Mouse (Mus musculus) midbrain, embryonic 11.5 days (tissue): ENCODE measurements at regions not wholly inside any gene's neighbourhood (a gene's known extent, or its start where the extent isn't known, plus 50 kb on each side); places are given as distances from the start of the nearest gene placed in this dataset.
A peak's percentile ranks its signal among the peaks of the same experiment; 100 is the strongest.

ENCODE experiments used
- ATAC-seq: fragments of 200-750 bp; cut with Nextera tagmentation; 2 replicates; pipeline ENCODE4 v1.8.0; 2017; ENCODE audit warnings: moderate TSS enrichment, moderate library complexity; ENCODE audit not compliant: low FRiP score
- DNase-seq: peaks from one replicate; pipeline ENCODE4 v3.0.0; 2015; ENCODE audit warnings: low spot score; ENCODE audit errors: missing footprints
- H3K27ac ChIP-seq: fragments of 300-500 bp; sonication (generic); 2 replicates; pipeline ENCODE4 v1.5.1; 2014; ENCODE audit warnings: low read depth, low read length
- H3K27me3 ChIP-seq: fragments of 300-500 bp; sonication (generic); 2 replicates; pipeline ENCODE4 v1.6.1; 2014; ENCODE audit warnings: mild to moderate bottlenecking, low read length, moderate library complexity, mixed read lengths; ENCODE audit not compliant: control insufficient read depth, insufficient read depth
- H3K36me3 ChIP-seq: fragments of 300-500 bp; sonication (generic); 2 replicates; pipeline ENCODE4 v1.6.1; 2014; ENCODE audit warnings: mild to moderate bottlenecking, low read length, moderate library complexity, mixed read lengths; ENCODE audit not compliant: control insufficient read depth, insufficient read depth
- H3K4me1 ChIP-seq: fragments of 300-500 bp; sonication (generic); 2 replicates; pipeline ENCODE4 v1.6.1; 2014; ENCODE audit warnings: low read length; ENCODE audit not compliant: control insufficient read depth, insufficient read depth
- H3K4me2 ChIP-seq: fragments of 300-500 bp; sonication (generic); 2 replicates; pipeline ENCODE4 v1.6.1; 2014; ENCODE audit warnings: mild to moderate bottlenecking, moderate library complexity
- H3K4me3 ChIP-seq: fragments of 300-500 bp; sonication (generic); 2 replicates; pipeline ENCODE4 v1.5.1; 2014; ENCODE audit warnings: low read depth, low read length
- H3K9ac ChIP-seq: fragments of 300-500 bp; sonication (generic); 2 replicates; pipeline ENCODE4 v1.6.1; 2014; ENCODE audit warnings: low read length
- H3K9me3 ChIP-seq: fragments of 300-500 bp; sonication (generic); 2 replicates; pipeline ENCODE4 v1.6.1; 2016; ENCODE audit warnings: low read length; ENCODE audit not compliant: control insufficient read depth
- WGBS: fragments of 180-500 bp; shearing (Covaris S2); extraction: QIAGEN DNeasy Blood & Tissue Kit; methylation state at CpG from one replicate; pipeline ENCODE4 v1.1.7; 2014; 5-methylcytosine and 5-hydroxymethylcytosine counted together

GRCm38 (mm10) chr7:128861376-128861775 is 116.6 kb downstream of the Sec23ip start:
- DNase-seq (no peak), ATAC-seq (no peak)
- no peaks in the 10 kb centered on the region for H3K9me3 ChIP-seq
- no peak overlapping the region for H3K4me3 ChIP-seq
- WGBS: 85% methylated on average over 8 of the region's 8 CpGs
- H3K4me1 ChIP-seq: no peaks in the 10 kb centered on the region
- no peak overlapping the region for H3K27ac ChIP-seq
- no peak overlapping the region for H3K9ac ChIP-seq
- H3K4me2 ChIP-seq: no peak overlapping the region
- no peaks in the 10 kb centered on the region for H3K27me3 ChIP-seq
- H3K36me3 ChIP-seq: no peaks in the 10 kb centered on the region

- H3K36me3 ChIP-seq: no peaks in the 10 kb centered on the region
- ATAC-seq: no peak
- no peak overlapping the region for H3K4me3 ChIP-seq
- no peaks in the 10 kb centered on the region for H3K4me1 ChIP-seq
- 90% methylated on average over 2 of the region's 2 CpGs for WGBS
- no peak overlapping the region for H3K4me2 ChIP-seq
- no peak for DNase-seq
- H3K9ac ChIP-seq: no peak overlapping the region
- H3K27me3 ChIP-seq: no peaks in the 10 kb centered on the region
- H3K27ac ChIP-seq: no peak overlapping the region
- no peaks in the 10 kb centered on the region for H3K9me3 ChIP-seq
These were observed 124.1 kb downstream of the Sec23ip start for GRCm38 (mm10) chr7:128868799-128869198.

- H3K4me1 ChIP-seq: no peaks in the 10 kb centered on the region
- H3K27me3 ChIP-seq: no peaks in the 10 kb centered on the region
- H3K9ac ChIP-seq: no peak overlapping the region
- no peak overlapping the region for H3K27ac ChIP-seq
- no peaks in the 10 kb centered on the region for H3K36me3 ChIP-seq
- no peak for DNase-seq
- H3K4me2 ChIP-seq: no peak overlapping the region
- 62% methylated on average over 3 of the region's 3 CpGs for WGBS
- no peak overlapping the region for H3K4me3 ChIP-seq
- no peaks in the 10 kb centered on the region for H3K9me3 ChIP-seq
- ATAC-seq: no peak
These were observed 139.3 kb downstream of the Sec23ip start for GRCm38 (mm10) chr7:128884015-128884414.

GRCm38 (mm10) chr7:128885551-128885950 is 140.8 kb downstream of the Sec23ip start:
- no peaks in the 10 kb centered on the region for H3K4me1 ChIP-seq
- no peak overlapping the region for H3K27ac ChIP-seq
- no peak overlapping the region for H3K4me3 ChIP-seq
- no peaks in the 10 kb centered on the region for H3K9me3 ChIP-seq
- no peak overlapping the region for H3K9ac ChIP-seq
- no peak overlapping the region for H3K4me2 ChIP-seq
- DNase-seq (no peak), ATAC-seq (no peak)
- no peaks in the 10 kb centered on the region for H3K36me3 ChIP-seq
- WGBS: 83% methylated on average over 4 of the region's 4 CpGs
- no peaks in the 10 kb centered on the region for H3K27me3 ChIP-seq

- H3K36me3 ChIP-seq: no peaks in the 10 kb centered on the region
- H3K9ac ChIP-seq: no peak overlapping the region
- H3K27me3 ChIP-seq: no peaks in the 10 kb centered on the region
- no peak overlapping the region for H3K27ac ChIP-seq
- ATAC-seq (no peak), DNase-seq (no peak)
- H3K9me3 ChIP-seq: no peaks in the 10 kb centered on the region
- WGBS: 86% methylated on average over 4 of the region's 4 CpGs
- no peak overlapping the region for H3K4me3 ChIP-seq
- no peak overlapping the region for H3K4me2 ChIP-seq
- no peaks in the 10 kb centered on the region for H3K4me1 ChIP-seq
These were observed 165.4 kb downstream of the Sec23ip start for GRCm38 (mm10) chr7:128910134-128910533.

- ATAC-seq (no peak), DNase-seq (no peak)
- no peaks in the 10 kb centered on the region for H3K36me3 ChIP-seq
- no peaks in the 10 kb centered on the region for H3K4me1 ChIP-seq
- H3K9ac ChIP-seq: no peak overlapping the region
- H3K4me3 ChIP-seq: no peak overlapping the region
- no peaks in the 10 kb centered on the region for H3K27me3 ChIP-seq
- no peaks in the 10 kb centered on the region for H3K9me3 ChIP-seq
- WGBS: 49% methylated on average over 6 of the region's 6 CpGs
- no peak overlapping the region for H3K4me2 ChIP-seq
- H3K27ac ChIP-seq: no peak overlapping the region
These were observed 193.4 kb downstream of the Sec23ip start for GRCm38 (mm10) chr7:128937976-128938730.

GRCm38 (mm10) chr7:128960575-128960974 is 215.8 kb downstream of the Sec23ip start:
- Histone ChIP-seq H3K4me1 (no peaks in the 10 kb centered on the region), H3K36me3 (no peaks in the 10 kb centered on the region), H3K4me3 (no peak overlapping the region), H3K27me3 (no peaks in the 10 kb centered on the region), H3K9me3 (no peaks in the 10 kb centered on the region), H3K27ac (no peak overlapping the region), H3K4me2 (no peak overlapping the region), H3K9ac (no peak overlapping the region)
- DNase-seq (no peak), ATAC-seq (no peak)
- WGBS: 90% methylated on average over 5 of the region's 5 CpGs

GRCm38 (mm10) chr7:128979904-128980303 is 235.2 kb downstream of the Sec23ip start:
- Histone ChIP-seq H3K4me3 (no peak overlapping the region), H3K9ac (no peak overlapping the region), H3K27me3 (no peaks in the 10 kb centered on the region), H3K9me3 (no peaks in the 10 kb centered on the region), H3K4me2 (no peak overlapping the region), H3K4me1 (peaks cover 7% of the 10 kb centered on the region; the same call in 1 of the 2 replicates), H3K36me3 (no peaks in the 10 kb centered on the region), H3K27ac (no peak overlapping the region)
- ATAC-seq (no peak), DNase-seq (no peak)
- 81% methylated on average over 4 of the region's 4 CpGs for WGBS

GRCm38 (mm10) chr7:128980827-128981226 is 236.1 kb downstream of the Sec23ip start:
- H3K27me3 ChIP-seq: no peaks in the 10 kb centered on the region
- no peak overlapping the region for H3K27ac ChIP-seq
- no peak overlapping the region for H3K9ac ChIP-seq
- no peaks in the 10 kb centered on the region for H3K9me3 ChIP-seq
- H3K4me1 ChIP-seq: peaks cover 7% of the 10 kb centered on the region; the same call in 1 of the 2 replicates
- no peak overlapping the region for H3K4me3 ChIP-seq
- WGBS: 65% methylated on average over 7 of the region's 7 CpGs
- ATAC-seq: 0 out of 2 replicates have a peak, but pooled peaks have one; percentile 38
- H3K36me3 ChIP-seq: no peaks in the 10 kb centered on the region
- peak; percentile 84 for DNase-seq
- H3K4me2 ChIP-seq: no peak overlapping the region
